Mouse (Mus musculus) embryonic fibroblast, embryonic 13.5 days (primary cell): ENCODE results near the gene Nme7. TPM values are rescaled to one million over a fixed set of nuclear protein-coding genes. Genes with fewer than 3 reads are reported as not detected.

Source experiments
- H3K27ac ChIP-seq: 2 replicates; pipeline ENCODE4 v1.5.1; 2012; ENCODE audit warnings: low read length, control low read depth, inconsistent platforms; ENCODE audit not compliant: insufficient read depth
- H3K4me1 ChIP-seq: 2 replicates; pipeline ENCODE4 v1.6.1; 2011; ENCODE audit warnings: low read length; ENCODE audit not compliant: control insufficient read depth, insufficient read depth
- H3K4me3 ChIP-seq: 2 replicates; pipeline ENCODE4 v1.5.1; 2011; ENCODE audit warnings: mild to moderate bottlenecking, control low read depth, low read length; ENCODE audit not compliant: insufficient read depth
- CTCF ChIP-seq: IDR thresholded peaks from 2 replicates; pipeline ENCODE4 v1.5.1; 2011; ENCODE audit warnings: mild to moderate bottlenecking, control low read depth, low read length, moderate library complexity, borderline replicate concordance; ENCODE audit not compliant: insufficient read depth
- POLR2A ChIP-seq: IDR thresholded peaks from 2 replicates; pipeline ENCODE4 v1.6.1; 2011; ENCODE audit warnings: low read depth, mild to moderate bottlenecking, control low read depth, low read length, moderate library complexity
- polyA plus RNA-seq: library from polyadenylated mRNA; stranded (reverse); fragments of >200 nt; gene quantifications from 2 replicates; pipeline ENCODE4 v1.2.4, GENCODE M21; 2011; ENCODE audit warnings: low read depth; ENCODE audit not compliant: missing spikeins, insufficient read length

Nme7 gene
- polyA plus RNA-seq, 1 experiment, result 20.0 TPM

GRCm38 (mm10) chr1:164317261-164317660 lies 13.3 kb downstream of the Nme7 start:
- Histone ChIP-seq H3K4me1 (no peaks in the 10 kb centered on the region), H3K27ac (no peak overlapping the region), H3K4me3 (no peak overlapping the region)
- TF ChIP-seq CTCF (no peak), POLR2A (no peak)

- no peak for TF ChIP-seq POLR2A
- no peak for TF ChIP-seq CTCF
- Histone ChIP-seq H3K4me3 (no peak overlapping the region), H3K27ac (no peak overlapping the region), H3K4me1 (no peaks in the 10 kb centered on the region)
These were observed 14.6 kb downstream of the Nme7 start for GRCm38 (mm10) chr1:164318474-164318873.

- H3K27ac ChIP-seq, result no peak overlapping the region
- no peaks in the 10 kb centered on the region for H3K4me1 ChIP-seq
- no peak for TF ChIP-seq CTCF
- no peak for TF ChIP-seq POLR2A
- H3K4me3 ChIP-seq, result no peak overlapping the region
These were observed 15.7 kb downstream of the Nme7 start for GRCm38 (mm10) chr1:164319542-164320140.

- Histone ChIP-seq H3K4me3 (no peak overlapping the region), H3K4me1 (no peaks in the 10 kb centered on the region), H3K27ac (no peak overlapping the region)
- TF ChIP-seq POLR2A (no peak), CTCF (no peak)
These were observed 16.8 kb downstream of the Nme7 start for GRCm38 (mm10) chr1:164320731-164321130.

- H3K27ac ChIP-seq, result no peak overlapping the region; the same call in 1 of the 2 replicates
These were observed 17.5 kb downstream of the Nme7 start for GRCm38 (mm10) chr1:164321408-164321807.

GRCm38 (mm10) chr1:164322987-164323650 lies 19.2 kb downstream of the Nme7 start:
- H3K4me3 ChIP-seq, result no peak overlapping the region
- 0 out of 2 replicates have a peak, but pooled peaks cover 2% of the 10 kb centered on the region for H3K4me1 ChIP-seq
- TF ChIP-seq CTCF (no peak), POLR2A (no peak)
- no peak overlapping the region for H3K27ac ChIP-seq

More at GRCm38 (mm10) chr1:164321408-164321807, 17.5 kb downstream of the Nme7 start:
- Histone ChIP-seq H3K4me3 (no peak overlapping the region), H3K4me1 (no peaks in the 10 kb centered on the region)
- no peak for TF ChIP-seq CTCF
- TF ChIP-seq POLR2A, result no peak

- TF ChIP-seq CTCF (no peak), POLR2A (no peak)
- no peak overlapping the region for H3K27ac ChIP-seq
- 0 out of 2 replicates have a peak, but pooled peaks cover 2% of the 10 kb centered on the region for H3K4me1 ChIP-seq
- no peak overlapping the region for H3K4me3 ChIP-seq
These were observed 20.3 kb downstream of the Nme7 start for GRCm38 (mm10) chr1:164324221-164324620.

GRCm38 (mm10) chr1:164324878-164325277 lies 21.0 kb downstream of the Nme7 start:
- no peak for TF ChIP-seq CTCF
- no peak for TF ChIP-seq POLR2A
- Histone ChIP-seq H3K4me1 (0 out of 2 replicates have a peak, but pooled peaks cover 2% of the 10 kb centered on the region), H3K27ac (no peak overlapping the region), H3K4me3 (no peak overlapping the region)

- Histone ChIP-seq H3K27ac (no peak overlapping the region), H3K4me3 (no peak overlapping the region), H3K4me1 (0 out of 2 replicates have a peak, but pooled peaks cover 2% of the 10 kb centered on the region)
- TF ChIP-seq CTCF (no peak), POLR2A (no peak)
These were observed 22.8 kb downstream of the Nme7 start for GRCm38 (mm10) chr1:164326600-164327155.

GRCm38 (mm10) chr1:164327764-164328163 lies 23.8 kb downstream of the Nme7 start:
- TF ChIP-seq POLR2A (no peak), CTCF (no peak)
- Histone ChIP-seq H3K4me1 (0 out of 2 replicates have a peak, but pooled peaks cover 2% of the 10 kb centered on the region), H3K4me3 (no peak overlapping the region), H3K27ac (no peak overlapping the region)
